Mouse (Mus musculus) forebrain, embryonic 15.5 days (tissue): ENCODE data around the gene Larp1. TPM values are rescaled to one million over a fixed set of nuclear protein-coding genes. Genes with fewer than 3 reads are reported as not detected.
"Not testable (repeated sequence)": the region's sequence is repeated elsewhere in the genome, so short reads cannot be mapped to it uniquely, and the experiment has no call there.

Source experiments
- ATAC-seq: fragments of 200-750 bp; cut with Nextera tagmentation; replicated peaks from 2 replicates; pipeline ENCODE4 v1.8.0; 2017; ENCODE audit warnings: mild to moderate bottlenecking, moderate TSS enrichment, moderate library complexity
- H3K27ac ChIP-seq: fragments of 300-500 bp; sonication (generic); replicated peaks from 2 replicates; pipeline ENCODE4 v1.5.1; 2015; ENCODE audit warnings: mild to moderate bottlenecking, inconsistent platforms
- H3K27me3 ChIP-seq: fragments of 300-500 bp; sonication (generic); 2 replicates; pipeline ENCODE4 v1.6.1; 2015; ENCODE audit warnings: inconsistent platforms
- H3K36me3 ChIP-seq: fragments of 300-500 bp; sonication (generic); 2 replicates; pipeline ENCODE4 v1.6.1; 2015; ENCODE audit warnings: mild to moderate bottlenecking, inconsistent platforms
- H3K4me1 ChIP-seq: fragments of 300-500 bp; sonication (generic); 2 replicates; pipeline ENCODE4 v1.6.1; 2015; ENCODE audit warnings: inconsistent platforms
- H3K4me2 ChIP-seq: fragments of 300-500 bp; sonication (generic); replicated peaks from 2 replicates; pipeline ENCODE4 v1.6.1; 2015; ENCODE audit warnings: mild to moderate bottlenecking, inconsistent platforms
- H3K4me3 ChIP-seq: fragments of 300-500 bp; sonication (generic); 2 replicates; pipeline ENCODE4 v1.5.1; 2015; ENCODE audit warnings: mild to moderate bottlenecking, inconsistent platforms
- H3K9ac ChIP-seq: fragments of 300-500 bp; sonication (generic); replicated peaks from 2 replicates; pipeline ENCODE4 v1.6.1; 2015; ENCODE audit warnings: mild to moderate bottlenecking, inconsistent platforms
- H3K9me3 ChIP-seq: fragments of 300-500 bp; sonication (generic); 2 replicates; pipeline ENCODE4 v1.6.1; 2016; ENCODE audit warnings: inconsistent platforms
- WGBS: fragments of 180-500 bp; shearing (Covaris S2); methylation state at CpG from one replicate; pipeline ENCODE4 v1.1.7; 2015; ENCODE audit warnings: mixed read lengths; 5-methylcytosine and 5-hydroxymethylcytosine counted together
- polyA plus RNA-seq: library from polyadenylated mRNA; unstranded; fragments of >200 nt; fragmentation: Nextera tagmentation; extraction: Ambion mirVana; gene quantifications from 2 replicates; pipeline ENCODE4 v1.2.1, GENCODE M21; 2015

Gene Larp1
- polyA plus RNA-seq, 1 experiment from 2014 or later: 18.7 TPM

GRCm38 (mm10) chr11:58094766-58095165 lies 85.9 kb downstream of the Larp1 start:
- H3K27ac ChIP-seq: no peak overlapping the region
- no peaks in the 10 kb centered on the region for H3K36me3 ChIP-seq
- H3K9ac ChIP-seq: no peak overlapping the region
- no peak for ATAC-seq
- H3K9me3 ChIP-seq: no peaks in the 10 kb centered on the region
- H3K4me3 ChIP-seq: no peak overlapping the region
- peaks cover 9% of the 10 kb centered on the region; the same call in 1 of the 2 replicates for H3K27me3 ChIP-seq
- no peak overlapping the region for H3K4me2 ChIP-seq
- H3K4me1 ChIP-seq: peaks cover 8% of the 10 kb centered on the region
- WGBS: 68% methylated on average over 4 of the region's 4 CpGs

- H3K36me3 ChIP-seq: no peaks in the 10 kb centered on the region
- no peak for ATAC-seq
- 88% methylated on average over 1 of the region's 1 CpGs for WGBS
- peaks cover 8% of the 10 kb centered on the region for H3K4me1 ChIP-seq
- H3K27ac ChIP-seq: no peak overlapping the region
- no peak overlapping the region for H3K4me3 ChIP-seq
- H3K9me3 ChIP-seq: no peaks in the 10 kb centered on the region
- no peak overlapping the region for H3K9ac ChIP-seq
- H3K4me2 ChIP-seq: no peak overlapping the region
- H3K27me3 ChIP-seq: peaks cover 9% of the 10 kb centered on the region; the same call in 1 of the 2 replicates
Measured at GRCm38 (mm10) chr11:58095561-58095960, 86.7 kb downstream of the Larp1 start.

- no peak for ATAC-seq
- no peak overlapping the region for H3K27ac ChIP-seq
- H3K4me2 ChIP-seq: no peak overlapping the region
- no peaks in the 10 kb centered on the region for H3K9me3 ChIP-seq
- no peak overlapping the region for H3K4me3 ChIP-seq
- peaks cover 8% of the 10 kb centered on the region for H3K4me1 ChIP-seq
- peaks cover 9% of the 10 kb centered on the region; the same call in 1 of the 2 replicates for H3K27me3 ChIP-seq
- no peaks in the 10 kb centered on the region for H3K36me3 ChIP-seq
- WGBS: 82% methylated on average over 5 of the region's 5 CpGs
- no peak overlapping the region for H3K9ac ChIP-seq
Measured at GRCm38 (mm10) chr11:58096160-58096559, 87.3 kb downstream of the Larp1 start.

GRCm38 (mm10) chr11:58096821-58097620 lies 88.2 kb downstream of the Larp1 start:
- Histone ChIP-seq H3K4me3 (peak overlapping the region; percentile 26), H3K36me3 (no peaks in the 10 kb centered on the region), H3K9ac (no peak overlapping the region), H3K27me3 (peaks cover 9% of the 10 kb centered on the region; the same call in 1 of the 2 replicates), H3K4me1 (peaks cover 8% of the 10 kb centered on the region), H3K27ac (no peak overlapping the region), H3K9me3 (no peaks in the 10 kb centered on the region), H3K4me2 (peak overlapping the region; percentile 57; the same call in 1 of the 2 replicates)
- no peak for ATAC-seq
- WGBS: 51% methylated on average over 20 of the region's 20 CpGs

GRCm38 (mm10) chr11:58097621-58098365 lies 88.9 kb downstream of the Larp1 start:
- peaks cover 9% of the 10 kb centered on the region; the same call in 1 of the 2 replicates for H3K27me3 ChIP-seq
- no peaks in the 10 kb centered on the region for H3K36me3 ChIP-seq
- peak overlapping the region; percentile 8; the same call in 1 of the 2 replicates for H3K9ac ChIP-seq
- ATAC-seq: no peak
- H3K4me3 ChIP-seq: peak overlapping the region; percentile 26
- peak overlapping the region; percentile 57 for H3K4me2 ChIP-seq
- WGBS: 3% methylated on average over 32 of the region's 38 CpGs
- no peak overlapping the region for H3K27ac ChIP-seq
- H3K4me1 ChIP-seq: peaks cover 9% of the 10 kb centered on the region
- H3K9me3 ChIP-seq: no peaks in the 10 kb centered on the region

- H3K4me2 ChIP-seq, H3K27me3 ChIP-seq, H3K27ac ChIP-seq, H3K36me3 ChIP-seq, H3K9me3 ChIP-seq, H3K4me3 ChIP-seq, ATAC-seq, H3K9ac ChIP-seq: not testable (repeated sequence)
- 71% methylated on average over 5 of the region's 5 CpGs for WGBS
- peaks cover 14% of the 10 kb centered on the region for H3K4me1 ChIP-seq
Measured at GRCm38 (mm10) chr11:58098366-58098720, 89.5 kb downstream of the Larp1 start.

- Histone ChIP-seq H3K36me3 (no peaks in the 10 kb centered on the region), H3K9ac (no peak overlapping the region)
Measured at GRCm38 (mm10) chr11:58100006-58100405, 91.1 kb downstream of the Larp1 start.

GRCm38 (mm10) chr11:58101194-58101720 lies 92.4 kb downstream of the Larp1 start:
- Histone ChIP-seq H3K4me2 (no peak overlapping the region), H3K36me3 (no peaks in the 10 kb centered on the region), H3K27ac (no peak overlapping the region), H3K4me1 (peaks cover 30% of the 10 kb centered on the region), H3K4me3 (no peak overlapping the region), H3K9me3 (no peaks in the 10 kb centered on the region), H3K27me3 (peaks cover 4% of the 10 kb centered on the region; the same call in 1 of the 2 replicates), H3K9ac (no peak overlapping the region)
- WGBS: 84% methylated on average over 4 of the region's 4 CpGs
- ATAC-seq: no peak

More at GRCm38 (mm10) chr11:58100006-58100405, 91.1 kb downstream of the Larp1 start:
- H3K27me3 ChIP-seq: peaks cover 9% of the 10 kb centered on the region; the same call in 1 of the 2 replicates
- H3K4me1 ChIP-seq: peaks cover 19% of the 10 kb centered on the region
- H3K4me2 ChIP-seq: no peak overlapping the region
- H3K27ac ChIP-seq: no peak overlapping the region
- no peak for ATAC-seq
- 86% methylated on average over 2 of the region's 2 CpGs for WGBS
- H3K4me3 ChIP-seq: no peak overlapping the region
- no peaks in the 10 kb centered on the region for H3K9me3 ChIP-seq

- WGBS: 88% methylated on average over 3 of the region's 3 CpGs
- ATAC-seq: no peak
- Histone ChIP-seq H3K27ac (no peak overlapping the region), H3K4me2 (no peak overlapping the region), H3K9me3 (no peaks in the 10 kb centered on the region), H3K4me1 (peaks cover 31% of the 10 kb centered on the region), H3K4me3 (no peak overlapping the region), H3K27me3 (peaks cover 3% of the 10 kb centered on the region; the same call in 1 of the 2 replicates), H3K9ac (no peak overlapping the region), H3K36me3 (no peaks in the 10 kb centered on the region)
Measured at GRCm38 (mm10) chr11:58102146-58102545, 93.3 kb downstream of the Larp1 start.

- H3K4me3 ChIP-seq: peak overlapping the region; percentile 69
- no peak for ATAC-seq
- no peak overlapping the region for H3K9ac ChIP-seq
- H3K27ac ChIP-seq: peak overlapping the region; percentile 69; the same call in 1 of the 2 replicates
- H3K9me3 ChIP-seq: no peaks in the 10 kb centered on the region
- no peaks in the 10 kb centered on the region for H3K36me3 ChIP-seq
- peak overlapping the region; percentile 61 for H3K4me2 ChIP-seq
- WGBS: 79% methylated on average over 9 of the region's 9 CpGs
- H3K27me3 ChIP-seq: no peaks in the 10 kb centered on the region; the same call in 1 of the 2 replicates
- H3K4me1 ChIP-seq: peaks cover 32% of the 10 kb centered on the region
Measured at GRCm38 (mm10) chr11:58102581-58103343, 93.9 kb downstream of the Larp1 start.

GRCm38 (mm10) chr11:58103344-58103653 lies 94.4 kb downstream of the Larp1 start:
- ATAC-seq: peak; percentile 65; the same call in 1 of the 2 replicates
- Histone ChIP-seq H3K4me2 (peak overlapping the region; percentile 61), H3K9me3 (no peaks in the 10 kb centered on the region), H3K27me3 (no peaks in the 10 kb centered on the region; the same call in 1 of the 2 replicates), H3K4me3 (peak overlapping the region; percentile 69), H3K4me1 (peaks cover 31% of the 10 kb centered on the region), H3K36me3 (no peaks in the 10 kb centered on the region), H3K27ac (peak overlapping the region; percentile 69), H3K9ac (peak overlapping the region; percentile 60)
- 45% methylated on average over 13 of the region's 13 CpGs for WGBS
